Mouse (Mus musculus) limb, embryonic 13.5 days (tissue): ENCODE results near the gene Uba2. TPM values are rescaled to one million over a fixed set of nuclear protein-coding genes. Genes with fewer than 3 reads are reported as not detected.
"Not testable (repeated sequence)": the region's sequence is repeated elsewhere in the genome, so short reads cannot be mapped to it uniquely, and the experiment has no call there.

Experiments used
- ATAC-seq: fragments of 200-750 bp; cut with Nextera tagmentation; 2 replicates; pipeline ENCODE4 v1.8.0; 2017; ENCODE audit warnings: low read depth, moderate number of reproducible peaks, moderate TSS enrichment; ENCODE audit not compliant: low FRiP score
- H3K27ac ChIP-seq: fragments of 300-500 bp; sonication (generic); 2 replicates; pipeline ENCODE4 v1.5.1; 2015; ENCODE audit warnings: inconsistent platforms, mild to moderate bottlenecking, moderate library complexity
- H3K27me3 ChIP-seq: fragments of 300-500 bp; sonication (generic); 2 replicates; pipeline ENCODE4 v1.6.1; 2015; ENCODE audit warnings: mild to moderate bottlenecking, inconsistent platforms
- H3K36me3 ChIP-seq: fragments of 300-500 bp; sonication (generic); 2 replicates; pipeline ENCODE4 v1.6.1; 2015; ENCODE audit warnings: inconsistent platforms, mild to moderate bottlenecking, moderate library complexity
- H3K4me1 ChIP-seq: fragments of 300-500 bp; sonication (generic); 2 replicates; pipeline ENCODE4 v1.6.1; 2015; ENCODE audit warnings: inconsistent platforms
- H3K4me2 ChIP-seq: fragments of 300-500 bp; sonication (generic); replicated peaks from 2 replicates; pipeline ENCODE4 v1.6.1; 2015; ENCODE audit warnings: inconsistent platforms, mild to moderate bottlenecking, moderate library complexity
- H3K4me3 ChIP-seq: fragments of 300-500 bp; sonication (generic); 2 replicates; pipeline ENCODE4 v1.5.1; 2015; ENCODE audit warnings: moderate library complexity, mild to moderate bottlenecking, inconsistent platforms
- H3K9ac ChIP-seq: fragments of 300-500 bp; sonication (generic); 2 replicates; pipeline ENCODE4 v1.6.1; 2015; ENCODE audit warnings: mild to moderate bottlenecking, inconsistent platforms
- H3K9me3 ChIP-seq: fragments of 300-500 bp; sonication (generic); 2 replicates; pipeline ENCODE4 v1.6.1; 2016; ENCODE audit warnings: inconsistent platforms
- WGBS: fragments of 180-500 bp; shearing (Covaris S2); methylation state at CpG from one replicate; pipeline ENCODE4 v1.1.7; 2015; 5-methylcytosine and 5-hydroxymethylcytosine counted together
- polyA plus RNA-seq: library from polyadenylated mRNA; unstranded; fragments of >200 nt; fragmentation: Nextera tagmentation; extraction: Ambion mirVana; gene quantifications from 2 replicates; pipeline ENCODE4 v1.2.1, GENCODE M21; 2015

Gene Uba2
- polyA plus RNA-seq, 1 experiment from 2014 or later = 230 TPM

DNA sequence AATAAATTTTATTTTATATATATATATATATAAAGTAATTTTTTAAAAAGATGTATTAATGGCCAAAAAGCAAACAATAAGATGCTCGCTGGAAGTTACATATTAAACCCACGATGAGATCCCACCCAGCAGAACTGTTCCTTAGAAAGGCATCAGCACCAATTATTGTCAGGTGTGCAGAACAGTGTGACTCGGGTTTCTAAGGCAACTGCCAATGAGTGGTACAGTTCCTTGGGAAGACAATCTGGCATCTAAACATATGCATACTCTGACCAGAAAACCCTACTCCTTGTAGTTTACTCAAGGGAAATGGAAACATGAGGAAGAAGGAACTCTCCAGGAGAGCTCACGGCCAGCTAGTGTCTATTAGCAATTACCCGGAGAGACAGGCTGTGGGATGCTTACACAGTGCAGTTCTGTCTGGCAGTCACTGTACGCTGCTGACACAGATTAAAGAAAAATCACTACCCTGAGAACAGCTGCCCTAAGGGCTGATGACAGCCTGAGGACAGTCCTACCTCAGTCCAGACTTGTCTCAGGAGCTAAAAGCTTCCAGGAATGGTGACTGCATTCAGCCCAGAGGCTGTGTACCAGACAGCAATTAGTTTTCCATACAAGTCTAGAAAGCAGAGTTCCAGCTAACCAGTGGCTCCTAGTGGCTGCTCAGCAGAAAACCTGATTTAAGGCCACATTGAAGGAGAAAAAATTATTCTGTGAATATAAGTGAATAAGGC lies 46.2 kb downstream of the Uba2 start:
- Histone ChIP-seq H3K9ac (no peak overlapping the region), H3K27me3 (no peaks in the 10 kb centered on the region), H3K27ac (no peak overlapping the region; the same call in 1 of the 2 replicates), H3K36me3 (peaks cover 60% of the 10 kb centered on the region), H3K4me2 (no peak overlapping the region), H3K4me1 (peaks cover 8% of the 10 kb centered on the region), H3K4me3 (no peak overlapping the region), H3K9me3 (peaks cover 9% of the 10 kb centered on the region)
- WGBS = 82% methylated on average over 6 of the region's 6 CpGs
- no peak for ATAC-seq

DNA sequence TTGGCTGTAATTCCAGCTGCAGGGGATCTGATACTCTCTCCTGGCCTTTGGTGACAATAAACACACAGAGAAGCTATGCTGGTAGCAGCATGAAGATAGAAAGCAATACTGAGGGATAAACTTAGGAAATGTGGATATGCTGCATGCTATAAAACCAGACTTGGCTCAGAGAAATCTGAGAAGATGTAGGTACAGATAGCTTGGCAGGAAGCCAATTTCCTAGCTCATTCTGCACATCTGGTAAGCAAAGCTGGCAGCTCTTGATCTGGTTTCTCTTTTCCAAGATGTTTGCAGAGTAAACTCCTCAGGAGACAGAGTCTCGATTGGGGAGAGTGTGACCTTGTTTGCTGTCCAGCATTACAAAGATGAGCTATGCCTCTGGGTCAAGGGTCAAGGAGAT lies 48.8 kb downstream of the Uba2 start:
- WGBS = 37% methylated on average over 1 of the region's 1 CpGs
- not testable (repeated sequence) for H3K4me1 ChIP-seq, H3K4me3 ChIP-seq, H3K4me2 ChIP-seq, H3K9me3 ChIP-seq, H3K27me3 ChIP-seq, H3K9ac ChIP-seq
- peak; percentile 9; the same call in 1 of the 2 replicates for ATAC-seq
- Histone ChIP-seq H3K36me3 (peaks cover 66% of the 10 kb centered on the region), H3K27ac (peak overlapping the region; percentile 22; the same call in 1 of the 2 replicates)

DNA sequence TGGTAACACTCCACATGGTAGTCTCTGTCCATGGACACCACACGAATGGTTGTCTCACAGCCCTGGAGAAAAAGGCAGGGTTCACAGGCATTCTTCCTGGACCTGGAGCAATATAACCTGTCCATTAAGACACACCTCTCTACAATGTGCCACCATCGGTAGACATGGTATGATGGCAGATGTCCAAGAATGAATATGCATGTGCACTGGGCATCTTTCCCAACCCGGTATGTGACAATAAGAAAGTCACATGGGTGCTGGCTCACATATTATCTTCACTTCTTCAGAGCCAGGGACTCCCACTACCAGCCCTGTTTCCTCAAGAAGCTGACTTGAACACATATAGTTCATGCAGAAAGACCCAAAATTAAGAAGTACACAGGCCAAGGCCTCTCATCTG lies 52.8 kb downstream of the Uba2 start:
- no peak overlapping the region for H3K9ac ChIP-seq
- peaks cover 80% of the 10 kb centered on the region for H3K36me3 ChIP-seq
- no peaks in the 10 kb centered on the region for H3K27me3 ChIP-seq
- H3K27ac ChIP-seq = no peak overlapping the region
- no peak for ATAC-seq
- no peak overlapping the region for H3K4me3 ChIP-seq
- no peaks in the 10 kb centered on the region for H3K9me3 ChIP-seq
- no peak overlapping the region for H3K4me2 ChIP-seq
- H3K4me1 ChIP-seq = peaks cover 8% of the 10 kb centered on the region
- 89% methylated on average over 3 of the region's 3 CpGs for whole genome bisulfite sequencing

DNA sequence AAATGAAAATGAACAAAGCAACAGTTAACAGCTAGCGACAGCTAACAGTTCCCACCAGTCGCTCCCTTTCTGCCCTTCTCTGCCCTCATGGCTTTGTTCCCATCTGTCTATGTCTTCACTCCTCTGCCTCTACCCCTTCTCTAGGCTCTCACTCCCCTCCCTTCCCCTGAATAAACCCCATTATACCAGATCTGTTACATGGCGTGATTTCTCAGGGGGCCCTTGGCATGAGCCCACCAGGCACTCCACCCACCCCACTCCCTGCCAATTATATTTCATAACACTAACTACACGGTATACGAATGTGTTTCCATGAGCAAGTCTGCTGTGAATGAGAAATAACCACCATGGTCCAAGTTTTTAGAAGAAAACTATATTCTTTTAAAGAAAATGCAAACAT lies 60.2 kb downstream of the Uba2 start:
- Histone ChIP-seq H3K4me2 (no peak overlapping the region), H3K9me3 (no peaks in the 10 kb centered on the region), H3K9ac (no peak overlapping the region), H3K4me3 (no peak overlapping the region), H3K27me3 (no peaks in the 10 kb centered on the region), H3K4me1 (no peaks in the 10 kb centered on the region), H3K36me3 (peaks cover 55% of the 10 kb centered on the region), H3K27ac (no peak overlapping the region)
- 85% methylated on average over 5 of the region's 5 CpGs for WGBS
- 0 out of 2 replicates have a peak, but pooled peaks have one; percentile 41 for ATAC-seq

DNA sequence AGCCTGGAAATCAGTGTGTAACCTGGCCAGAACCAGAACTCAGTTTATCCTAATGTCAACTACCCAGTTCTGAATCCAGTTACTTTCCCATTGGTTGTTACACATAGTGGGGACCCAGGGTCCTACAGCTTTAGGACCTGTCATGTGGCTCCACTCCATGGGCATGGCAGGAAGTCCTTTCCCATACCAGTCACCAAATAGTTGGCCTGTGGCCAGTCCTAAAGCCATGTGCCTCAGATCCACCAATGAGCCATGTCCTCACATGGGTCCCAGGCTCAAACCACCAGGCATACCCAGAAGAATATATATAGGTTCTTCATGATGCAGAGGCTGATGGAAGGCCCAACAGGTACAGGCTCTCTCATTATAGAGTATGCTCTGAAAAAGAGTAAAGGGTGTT lies 68.1 kb downstream of the Uba2 start:
- Histone ChIP-seq H3K9me3 (peaks cover 9% of the 10 kb centered on the region; the same call in 1 of the 2 replicates), H3K27me3 (no peaks in the 10 kb centered on the region), H3K4me2 (no peak overlapping the region), H3K9ac (no peak overlapping the region), H3K36me3 (no peaks in the 10 kb centered on the region), H3K4me1 (no peaks in the 10 kb centered on the region), H3K4me3 (no peak overlapping the region), H3K27ac (no peak overlapping the region)
- no peak for ATAC-seq

DNA sequence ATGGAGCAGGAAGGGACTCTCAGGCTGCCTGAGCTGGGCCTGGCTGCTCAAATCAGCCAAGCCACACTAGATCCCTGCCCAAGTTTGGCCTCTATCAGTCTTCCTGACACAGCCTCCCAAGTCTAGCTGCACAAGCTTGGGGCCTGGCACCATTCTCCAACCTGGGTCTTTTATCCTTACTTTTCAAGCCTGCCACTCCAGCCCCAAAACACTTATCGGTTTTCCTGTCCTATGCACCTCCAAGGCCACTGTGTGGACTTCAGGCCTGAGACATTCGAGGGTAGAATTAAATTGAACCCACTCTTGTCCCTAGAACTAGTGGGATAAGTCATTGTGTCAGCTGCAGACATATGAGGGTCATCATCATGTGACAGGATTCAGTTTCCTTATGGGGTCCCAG lies 69.4 kb downstream of the Uba2 start:
- WGBS = 77% methylated on average over 2 of the region's 2 CpGs
- no peak overlapping the region for H3K4me2 ChIP-seq
- H3K36me3 ChIP-seq = no peaks in the 10 kb centered on the region
- H3K4me3 ChIP-seq = no peak overlapping the region
- H3K4me1 ChIP-seq = no peaks in the 10 kb centered on the region
- H3K27ac ChIP-seq = no peak overlapping the region
- peaks cover 19% of the 10 kb centered on the region for H3K9me3 ChIP-seq
- H3K9ac ChIP-seq = no peak overlapping the region
- ATAC-seq = no peak
- H3K27me3 ChIP-seq = no peaks in the 10 kb centered on the region

DNA sequence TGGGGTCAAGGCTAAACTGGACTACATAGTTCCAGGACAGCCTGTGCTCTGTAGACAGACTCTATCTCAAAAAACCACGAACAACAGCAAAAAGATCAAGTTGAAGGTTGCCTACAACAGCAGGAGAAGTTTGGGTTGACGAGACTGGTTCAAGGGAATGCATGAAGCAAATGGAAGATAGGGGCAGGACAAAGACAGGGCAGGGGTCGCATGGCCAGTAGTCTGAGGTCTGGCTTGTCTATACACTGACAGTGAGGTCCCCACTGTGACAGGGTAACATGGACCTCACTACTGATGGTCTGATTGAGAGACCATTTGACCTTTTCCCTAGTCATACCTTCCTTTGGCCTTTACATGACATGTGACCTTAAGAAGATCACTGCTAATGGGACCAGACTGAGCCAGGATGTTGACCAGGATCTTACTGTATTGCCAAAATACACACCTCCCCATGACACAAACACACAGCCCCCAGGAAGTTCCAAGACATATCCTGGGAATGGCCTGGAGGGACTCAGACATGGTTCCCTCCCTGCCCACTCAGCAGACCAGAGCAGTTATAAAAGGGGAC lies 74.4 kb downstream of the Uba2 start, which contains the start of gene Scgb1b30:
Gene Scgb1b30, plus strand, starts transcription at position 521 of the 571 bp plus-strand sequence.
- no peaks in the 10 kb centered on the region for H3K36me3 ChIP-seq
- H3K27ac ChIP-seq = no peak within 1 kb of the TSS
- WGBS = 70% methylated on average over 3 of the region's 3 CpGs
- no peaks in the 10 kb centered on the region for H3K27me3 ChIP-seq
- H3K9ac ChIP-seq = no peak within 1 kb of the TSS
- H3K4me1 ChIP-seq = no peaks in the 10 kb centered on the region
- H3K4me2 ChIP-seq = no peak within 1 kb of the TSS
- ATAC-seq = no peak
- peaks cover 22% of the 10 kb centered on the region for H3K9me3 ChIP-seq
- no peak within 1 kb of the TSS for H3K4me3 ChIP-seq

Other genes with a start within 250 kb of the Uba2 start
- gene Scgb2b26, start 224.6 kb downstream of the Uba2 start, polyA plus RNA-seq = not detected in 2 replicates
- gene Scgb2b27, start 155.7 kb downstream of the Uba2 start, polyA plus RNA-seq = not detected in 2 replicates
- gene Scgb1b27, start 148.1 kb downstream of the Uba2 start, polyA plus RNA-seq = not detected in 2 replicates
- gene Scgb1b30, start 74.2 kb downstream of the Uba2 start, polyA plus RNA-seq = not detected in 2 replicates
- 7.5 and 8.5 TPM in 2 replicates for gene Wtip, start 36.3 kb downstream of the Uba2 start, polyA plus RNA-seq
- gene Pdcd2l, start 27.1 kb upstream of the Uba2 start, polyA plus RNA-seq = 69.0 and 73.2 TPM in 2 replicates
- 268 and 277 TPM in 2 replicates for gene Gpi1, start 60.7 kb upstream of the Uba2 start, polyA plus RNA-seq
- 0.53 TPM in 1 of 2 replicates, not detected in the other for gene Gm6096, start 81.4 kb upstream of the Uba2 start, polyA plus RNA-seq
- 27.0 and 31.0 TPM in 2 replicates for gene 4931406P16Rik, start 144.0 kb upstream of the Uba2 start, polyA plus RNA-seq
- 97.6 and 105 TPM in 2 replicates for gene Lsm14a, start 223.7 kb upstream of the Uba2 start, polyA plus RNA-seq